Mouse (Mus musculus): ENCODE results near the gene 2010111I01Rik.
A peak's percentile ranks its signal among the peaks of the same experiment; 100 is the strongest.

The 2010111I01Rik gene

GRCm38 (mm10) chr13:63031244-63031643, 66.6 kb downstream of the 2010111I01Rik start:
- no peak for DNase-seq

- no peak for DNase-seq
These were observed 67.7 kb downstream of the 2010111I01Rik start for GRCm38 (mm10) chr13:63032304-63032830.

GRCm38 (mm10) chr13:63032958-63033357, 68.3 kb downstream of the 2010111I01Rik start:
- DNase-seq = no peak

GRCm38 (mm10) chr13:63033364-63033763, 68.7 kb downstream of the 2010111I01Rik start:
- DNase-seq = no peak

- peak; percentile 61 for DNase-seq
These were observed 70.0 kb downstream of the 2010111I01Rik start for GRCm38 (mm10) chr13:63034666-63035065.

GRCm38 (mm10) chr13:63037906-63038305, 73.2 kb downstream of the 2010111I01Rik start:
- no peak for DNase-seq

- DNase-seq = no peak
These were observed 73.7 kb downstream of the 2010111I01Rik start for GRCm38 (mm10) chr13:63038415-63038814.

GRCm38 (mm10) chr13:63038871-63039270, 74.2 kb downstream of the 2010111I01Rik start:
- no peak for DNase-seq

- no peak for DNase-seq
These were observed 74.6 kb downstream of the 2010111I01Rik start for GRCm38 (mm10) chr13:63039326-63039725.

- DNase-seq = no peak
These were observed 75.2 kb downstream of the 2010111I01Rik start for GRCm38 (mm10) chr13:63039848-63040247.

GRCm38 (mm10) chr13:63045504-63046205, 81.0 kb downstream of the 2010111I01Rik start:
- peak; percentile 27 for DNase-seq

- peak; percentile 70 for DNase-seq
These were observed 81.7 kb downstream of the 2010111I01Rik start for GRCm38 (mm10) chr13:63046206-63047020.

GRCm38 (mm10) chr13:63063706-63064105, 99.0 kb downstream of the 2010111I01Rik start:
- DNase-seq = no peak

- DNase-seq = no peak
These were observed 101.9 kb downstream of the 2010111I01Rik start for GRCm38 (mm10) chr13:63066607-63067006.

- no peak for DNase-seq
These were observed 103.9 kb downstream of the 2010111I01Rik start for GRCm38 (mm10) chr13:63068371-63069136.

GRCm38 (mm10) chr13:63071874-63072273, 107.2 kb downstream of the 2010111I01Rik start:
- no peak for DNase-seq

- no peak for DNase-seq
These were observed 107.7 kb downstream of the 2010111I01Rik start for GRCm38 (mm10) chr13:63072376-63072775.

- no peak for DNase-seq
These were observed 109.4 kb downstream of the 2010111I01Rik start for GRCm38 (mm10) chr13:63073911-63074675.

GRCm38 (mm10) chr13:63074676-63074991, 109.9 kb downstream of the 2010111I01Rik start:
- DNase-seq = no peak

- DNase-seq = no peak
These were observed 110.7 kb downstream of the 2010111I01Rik start for GRCm38 (mm10) chr13:63075331-63075855.

GRCm38 (mm10) chr13:63080191-63080590, 115.5 kb downstream of the 2010111I01Rik start:
- DNase-seq = no peak

- DNase-seq = no peak
These were observed 116.1 kb downstream of the 2010111I01Rik start for GRCm38 (mm10) chr13:63080823-63081222.
